Comparison of ENCODE assay signal across 8 mouse cellular contexts in genomic region chr9:37255149-37255888, GRCm38 (mm10). TPM values are rescaled to one million over a fixed set of nuclear protein-coding genes. Genes with fewer than 3 reads are reported as not detected.
A peak's percentile ranks its signal among the peaks of the same experiment; 100 is the strongest.
DNase-seq lines count a peak whose midpoint lies in the region; ATAC-seq and TF ChIP-seq lines count a peak whose summit lies in the region.

Gene Slc37a2, minus strand, starts transcription at chr9:37255738.

- no peak within 1 kb of the TSS for H3K27ac ChIP-seq in ES-E14 (ENCODE audit: insufficient read depth, low read depth, low read length, poor library complexity, severe bottlenecking)
- no peak within 1 kb of the TSS for H3K27ac ChIP-seq in hindbrain, embryonic 11.5 days (ENCODE audit: low read depth, low read length)
- no peak within 1 kb of the TSS; the same call in 1 of the 2 replicates for H3K27ac ChIP-seq in lung, embryonic 16.5 days (ENCODE audit: low read length)

- peak within 1 kb of the TSS; percentile 77 for H3K4me2 ChIP-seq in hindbrain, embryonic 11.5 days (replicated peaks; ENCODE audit: low read depth, low read length)
- H3K4me2 ChIP-seq in lung, embryonic 16.5 days (ENCODE audit: low read depth, low read length), result peak within 1 kb of the TSS; percentile 92

- peak within 1 kb of the TSS; percentile 50 to 69 for H3K4me3 ChIP-seq in ES-E14 (ENCODE audit: insufficient read depth in 1 of 2, low read depth in 1 of 2, low read length in 2 of 2, poor library complexity in 1 of 2, severe bottlenecking in 1 of 2)
- H3K4me3 ChIP-seq in hindbrain, embryonic 11.5 days (ENCODE audit: low read depth, low read length), result peak within 1 kb of the TSS; percentile 34
- H3K4me3 ChIP-seq in lung, embryonic 16.5 days (ENCODE audit: low read length), result peak within 1 kb of the TSS; percentile 53

- H3K27me3 ChIP-seq in hindbrain, embryonic 11.5 days (ENCODE audit: control insufficient read depth, insufficient read depth, low read length), result peaks cover 2% of the 10 kb centered on the region; the same call in 1 of the 2 replicates
- no peaks in the 10 kb centered on the region for H3K27me3 ChIP-seq in lung, embryonic 16.5 days (ENCODE audit: control insufficient read depth, insufficient read depth, low read depth, low read length)

- peak within 1 kb of the TSS; percentile 28; the same call in 1 of the 2 replicates for H3K9ac ChIP-seq in ES-E14 (ENCODE audit: insufficient read depth, low read depth, low read length, poor library complexity, severe bottlenecking)
- H3K9ac ChIP-seq in hindbrain, embryonic 11.5 days (ENCODE audit: low read depth, low read length), result peak within 1 kb of the TSS; percentile 54
- peak within 1 kb of the TSS; percentile 61 for H3K9ac ChIP-seq in lung, embryonic 16.5 days (ENCODE audit: low read length)

- in situ Hi-C loops in ES-E14 (cut with MboI; ENCODE audit: low sequenced_read_pairs in 2 of 2, unreplicated experiment in 2 of 2), result no loop called here

- WGBS in hindbrain, embryonic 11.5 days, result 4% methylated on average over 38 of the region's 38 CpGs
- 1% methylated on average over 38 of the region's 38 CpGs for WGBS in lung, embryonic 16.5 days

- no peaks in the 10 kb centered on the region for H3K36me3 ChIP-seq in ES-E14 (ENCODE audit: control insufficient read depth, insufficient read depth, low read length, poor library complexity, severe bottlenecking)
- no peaks in the 10 kb centered on the region for H3K36me3 ChIP-seq in hindbrain, embryonic 11.5 days (ENCODE audit: control insufficient read depth, insufficient read depth, low read length)
- H3K36me3 ChIP-seq in lung, embryonic 16.5 days (ENCODE audit: control insufficient read depth, insufficient read depth, low read length), result no peaks in the 10 kb centered on the region

- ATAC-seq in hindbrain, embryonic 11.5 days (ENCODE audit: low FRiP score), result peak; percentile 72
- peak; percentile 91 for ATAC-seq in lung, embryonic 16.5 days (ENCODE audit: low read depth)

- H3K4me1 ChIP-seq in ES-E14 (ENCODE audit: control insufficient read depth in 2 of 2, insufficient read depth in 2 of 2, low read length in 2 of 2, poor library complexity in 1 of 2), result no peaks in the 10 kb centered on the region
- no peaks in the 10 kb centered on the region; the same call in 1 of the 2 replicates for H3K4me1 ChIP-seq in hindbrain, embryonic 11.5 days (replicated peaks; ENCODE audit: control insufficient read depth, insufficient read depth, low read length)
- H3K4me1 ChIP-seq in lung, embryonic 16.5 days (replicated peaks; ENCODE audit: control insufficient read depth, insufficient read depth, low read length), result peaks cover 6% of the 10 kb centered on the region

- no peaks in the 10 kb centered on the region for H3K9me3 ChIP-seq in ES-E14 (ENCODE audit: control insufficient read depth, insufficient read depth, low read depth, low read length)
- H3K9me3 ChIP-seq in hindbrain, embryonic 11.5 days (ENCODE audit: control insufficient read depth, low read length), result no peaks in the 10 kb centered on the region
- no peaks in the 10 kb centered on the region for H3K9me3 ChIP-seq in lung, embryonic 16.5 days (ENCODE audit: control insufficient read depth, low read length)

- peak; percentile 31 for DNase-seq in ES-E14 (ENCODE audit: low read depth, low spot score)
- peak; percentile 39 to 40 for DNase-seq in cerebellum, adult 18-20 months
- peak; percentile 60 to 89 for DNase-seq in frontal cortex, adult 2 months (ENCODE audit: extremely low spot score in 1 of 2, low spot score in 1 of 2)
- DNase-seq in hindbrain, embryonic 11.5 days (ENCODE audit: low spot score), result peak; percentile 64
- DNase-seq in layer of hippocampus, adult 9-11 months, result peak; percentile 87
- peak; percentile 51 for DNase-seq in ovary, postnatal 14 days (ENCODE audit: low spot score)
- DNase-seq in thymus, postnatal 25 days, result peak; percentile 79

TF ChIP-seq in ES-E14, 5 proteins besides CTCF, POLR2A, EP300 and RAD21:
- no peak for TF ChIP-seq ZC3H11A (IDR thresholded peaks at IDR 0.05; ENCODE audit: borderline replicate concordance, low read depth, low read length)
- TF ChIP-seq ZNF384 (IDR thresholded peaks at IDR 0.05; ENCODE audit: low read depth, low read length), result no peak
- no peak for TF ChIP-seq CHD2 (IDR thresholded peaks at IDR 0.05; ENCODE audit: low read depth, low read length)
- TF ChIP-seq MAFK (IDR thresholded peaks at IDR 0.05; ENCODE audit: insufficient read depth, low read depth, low read length), result no peak
- TF ChIP-seq HCFC1 (IDR thresholded peaks at IDR 0.05; ENCODE audit: borderline replicate concordance, insufficient read depth, low read length), result no peak

RNA-seq across cellular contexts. Expression of gene Slc37a2, which starts in this region (rescaled TPM):
- 4.1 and 5.8 TPM in 2 replicates for total RNA-seq in ES-E14 (2012; rRNA removed)
- 2.7 and 3.1 TPM in 2 replicates for polyA plus RNA-seq in frontal cortex, adult 2 months (2012; rRNA removed)
- polyA plus RNA-seq in hindbrain, embryonic 11.5 days (2014; fragmentation: Nextera tagmentation; extraction: Ambion mirVana), result 1.0 and 1.2 TPM in 2 replicates
- polyA plus RNA-seq in lung, embryonic 16.5 days (2015; fragmentation: Nextera tagmentation; extraction: Ambion mirVana), result 2.0 and 2.4 TPM in 2 replicates

Comparison
In these comparisons a context has a peak if more than half of its experiments do, and no peak if none do; other contexts are left out.
1. DNase-seq: peak in every context shown above with its lines; median percentile 87 in layer of hippocampus, adult 9-11 months; 79 in thymus, postnatal 25 days; 74 in frontal cortex, adult 2 months; 64 in hindbrain, embryonic 11.5 days; 51 in ovary, postnatal 14 days; 40 in cerebellum, adult 18-20 months; 31 in ES-E14.